Mouse (Mus musculus) C2C12 (cell line): ENCODE measurements around the gene Rasd1.

Experiments used
- CEBPB ChIP-seq: IDR thresholded peaks from one replicate; pipeline ENCODE4 v1.6.1; 2011; ENCODE audit warnings: low read depth, mild to moderate bottlenecking, control low read depth, moderate library complexity
- CTCF ChIP-seq: IDR thresholded peaks from one replicate; pipeline ENCODE4 v1.5.1; 2011; ENCODE audit not compliant: control insufficient read depth, insufficient read depth, insufficient read length
- FOSL1 ChIP-seq: IDR thresholded peaks from one replicate; pipeline ENCODE4 v1.8.0; 2011; ENCODE audit warnings: mild to moderate bottlenecking, low read length; ENCODE audit not compliant: poor library complexity, insufficient read depth, severe bottlenecking
- MAX ChIP-seq: IDR thresholded peaks from one replicate; pipeline ENCODE4 v1.6.1; 2011; ENCODE audit warnings: mild to moderate bottlenecking, control low read depth
- MYOD1 ChIP-seq: IDR thresholded peaks from one replicate; pipeline ENCODE4 v1.6.1; 2011; ENCODE audit warnings: low read depth; ENCODE audit not compliant: control insufficient read depth, insufficient read length
- MYOG ChIP-seq: IDR thresholded peaks from one replicate; pipeline ENCODE4 v1.6.1; 2011; ENCODE audit not compliant: control insufficient read depth, insufficient read length; ENCODE audit errors: extremely low read depth
- USF1 ChIP-seq: IDR thresholded peaks from one replicate; pipeline ENCODE4 v1.6.1; 2011; ENCODE audit warnings: low read depth, mild to moderate bottlenecking, control low read depth, moderate library complexity

DNA sequence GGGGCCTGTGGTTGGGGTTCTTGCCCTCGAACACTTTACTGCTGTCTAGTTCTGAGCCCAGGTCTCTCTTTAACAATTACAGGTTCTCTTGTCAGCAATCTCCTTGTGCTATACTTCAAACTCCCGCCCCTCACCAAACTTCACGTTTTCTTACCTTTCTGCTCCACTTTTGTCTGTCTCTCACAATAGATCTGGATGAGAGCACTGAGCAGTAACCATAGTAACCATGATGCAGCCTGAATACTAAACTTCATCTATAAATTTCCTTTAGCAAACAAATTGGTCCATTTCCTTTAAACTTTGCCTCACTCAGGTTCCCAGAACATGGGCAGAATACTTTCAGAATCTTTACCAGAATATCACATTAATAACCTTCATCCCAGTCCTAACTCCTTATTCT is 44.7 kb upstream of the Rasd1 start:
- TF ChIP-seq CTCF: no peak
- no peak for TF ChIP-seq USF1
- TF ChIP-seq MAX: no peak
- no peak for TF ChIP-seq CEBPB
- no peak for TF ChIP-seq MYOG
- no peak for TF ChIP-seq MYOD1
- TF ChIP-seq FOSL1: no peak
